Mouse (Mus musculus): ENCODE results near the gene Tbc1d10c. TPM values are rescaled to one million over a fixed set of nuclear protein-coding genes. Genes with fewer than 3 reads are reported as not detected.
"Not testable (repeated sequence)": the region's sequence is repeated elsewhere in the genome, so short reads cannot be mapped to it uniquely, and the experiment has no call there.

The Tbc1d10c gene
- total and polyA plus RNA-seq, 3 experiments: 12.8 to 36.0 (median 21.9) TPM

GRCm38 (mm10) chr19:4139446-4139845 is 51.6 kb downstream of the Tbc1d10c start, which contains the start of gene Gpr152:
Gpr152 (plus strand) TSS chr19:4139787.
- no peaks in the 10 kb centered on the region for H3K9me3 ChIP-seq (replicated peaks)
- no peak for ATAC-seq (ENCODE audit: extremely low read depth, insufficient number of reproducible peaks, low FRiP score, poor library complexity, severe bottlenecking)
- peaks cover 59% of the 10 kb centered on the region for H3K27me3 ChIP-seq (ENCODE audit: insufficient read depth, low read length)
- TF ChIP-seq GATA2 (IDR thresholded peaks at IDR 0.05; ENCODE audit: borderline replicate concordance, low read depth, low read length) (no peak), POLR2AphosphoS5 (IDR thresholded peaks at IDR 0.05; ENCODE audit: insufficient replicate concordance, low read depth, low read length) (no peak), GATA1 (IDR thresholded peaks at IDR 0.05; ENCODE audit: borderline replicate concordance, low read length) (no peak), CTCF (IDR thresholded peaks at IDR 0.05; ENCODE audit: low read depth, low read length) (no peak), TAL1 (conservative IDR thresholded peaks at IDR 0.05; ENCODE audit: low read depth, low read length) (no peak)
- no peak within 1 kb of the TSS for H3K4me3 ChIP-seq (ENCODE audit: low read depth, low read length)
- peaks cover 16% of the 10 kb centered on the region for H3K4me1 ChIP-seq (ENCODE audit: insufficient read depth, low read depth, low read length)
- DNase-seq (ENCODE audit: low spot score): no peak
- H3K36me3 ChIP-seq (replicated peaks): no peaks in the 10 kb centered on the region

GRCm38 (mm10) chr19:4137913-4138312 is 53.2 kb downstream of the Tbc1d10c start:
- no peak overlapping the region for H3K4me3 ChIP-seq (ENCODE audit: low read depth, low read length)
- H3K27me3 ChIP-seq (ENCODE audit: insufficient read depth, low read length): peaks cover 45% of the 10 kb centered on the region
- DNase-seq (ENCODE audit: low spot score): no peak
- H3K36me3 ChIP-seq (replicated peaks): peaks cover 4% of the 10 kb centered on the region
- no peaks in the 10 kb centered on the region for H3K9me3 ChIP-seq (replicated peaks)
- TF ChIP-seq TAL1 (conservative IDR thresholded peaks at IDR 0.05; ENCODE audit: low read depth, low read length): no peak
- TF ChIP-seq CTCF (IDR thresholded peaks at IDR 0.05; ENCODE audit: low read depth, low read length): no peak
- no peak for TF ChIP-seq POLR2AphosphoS5 (IDR thresholded peaks at IDR 0.05; ENCODE audit: insufficient replicate concordance, low read depth, low read length)
- no peak for TF ChIP-seq GATA2 (IDR thresholded peaks at IDR 0.05; ENCODE audit: borderline replicate concordance, low read depth, low read length)
- TF ChIP-seq GATA1 (IDR thresholded peaks at IDR 0.05; ENCODE audit: borderline replicate concordance, low read length): no peak
- no peak for ATAC-seq (ENCODE audit: extremely low read depth, insufficient number of reproducible peaks, low FRiP score, poor library complexity, severe bottlenecking)
- H3K4me1 ChIP-seq (ENCODE audit: insufficient read depth, low read depth, low read length): peaks cover 16% of the 10 kb centered on the region

GRCm38 (mm10) chr19:4136463-4136862 is 54.6 kb downstream of the Tbc1d10c start:
- no peak for DNase-seq (ENCODE audit: low spot score)
- TF ChIP-seq CTCF (IDR thresholded peaks at IDR 0.05; ENCODE audit: low read depth, low read length) (no peak), GATA1 (IDR thresholded peaks at IDR 0.05; ENCODE audit: borderline replicate concordance, low read length) (no peak), GATA2 (IDR thresholded peaks at IDR 0.05; ENCODE audit: borderline replicate concordance, low read depth, low read length) (no peak)

GRCm38 (mm10) chr19:4135963-4136345 is 55.1 kb downstream of the Tbc1d10c start:
- H3K36me3 ChIP-seq (replicated peaks): peaks cover 24% of the 10 kb centered on the region
- H3K9me3 ChIP-seq (replicated peaks); DNase-seq (ENCODE audit: low spot score); ATAC-seq (ENCODE audit: extremely low read depth, insufficient number of reproducible peaks, low FRiP score, poor library complexity, severe bottlenecking); H3K4me3 ChIP-seq (ENCODE audit: low read depth, low read length): not testable (repeated sequence)
- H3K4me1 ChIP-seq (ENCODE audit: insufficient read depth, low read depth, low read length): peaks cover 16% of the 10 kb centered on the region
- peaks cover 32% of the 10 kb centered on the region for H3K27me3 ChIP-seq (ENCODE audit: insufficient read depth, low read length)

More at GRCm38 (mm10) chr19:4136463-4136862, 54.6 kb downstream of the Tbc1d10c start:
- Histone ChIP-seq H3K4me3 (ENCODE audit: low read depth, low read length) (no peak overlapping the region), H3K9me3 (replicated peaks) (no peaks in the 10 kb centered on the region), H3K27me3 (ENCODE audit: insufficient read depth, low read length) (peaks cover 36% of the 10 kb centered on the region), H3K4me1 (ENCODE audit: insufficient read depth, low read depth, low read length) (peaks cover 11% of the 10 kb centered on the region), H3K36me3 (replicated peaks) (peaks cover 19% of the 10 kb centered on the region)
- no peak for ATAC-seq (ENCODE audit: extremely low read depth, insufficient number of reproducible peaks, low FRiP score, poor library complexity, severe bottlenecking)

GRCm38 (mm10) chr19:4135229-4135962 is 55.7 kb downstream of the Tbc1d10c start:
- H3K9me3 ChIP-seq (replicated peaks); DNase-seq (ENCODE audit: low spot score); H3K4me3 ChIP-seq (ENCODE audit: low read depth, low read length); ATAC-seq (ENCODE audit: extremely low read depth, insufficient number of reproducible peaks, low FRiP score, poor library complexity, severe bottlenecking): not testable (repeated sequence)
- H3K36me3 ChIP-seq (replicated peaks): peaks cover 29% of the 10 kb centered on the region
- H3K4me1 ChIP-seq (ENCODE audit: insufficient read depth, low read depth, low read length): peaks cover 21% of the 10 kb centered on the region
- peaks cover 27% of the 10 kb centered on the region for H3K27me3 ChIP-seq (ENCODE audit: insufficient read depth, low read length)

GRCm38 (mm10) chr19:4134354-4134753 is 56.7 kb downstream of the Tbc1d10c start:
- peaks cover 21% of the 10 kb centered on the region for H3K4me1 ChIP-seq (ENCODE audit: insufficient read depth, low read depth, low read length)
- peaks cover 16% of the 10 kb centered on the region for H3K27me3 ChIP-seq (ENCODE audit: insufficient read depth, low read length)
- no peak for TF ChIP-seq POLR2AphosphoS5 (IDR thresholded peaks at IDR 0.05; ENCODE audit: insufficient replicate concordance, low read depth, low read length)
- no peak for TF ChIP-seq GATA1 (IDR thresholded peaks at IDR 0.05; ENCODE audit: borderline replicate concordance, low read length)
- no peak for TF ChIP-seq CTCF (IDR thresholded peaks at IDR 0.05; ENCODE audit: low read depth, low read length)
- no peak for TF ChIP-seq TAL1 (conservative IDR thresholded peaks at IDR 0.05; ENCODE audit: low read depth, low read length)
- no peak for TF ChIP-seq GATA2 (IDR thresholded peaks at IDR 0.05; ENCODE audit: borderline replicate concordance, low read depth, low read length)
- H3K9me3 ChIP-seq (replicated peaks): no peaks in the 10 kb centered on the region
- H3K4me3 ChIP-seq (ENCODE audit: low read depth, low read length): no peak overlapping the region
- DNase-seq (ENCODE audit: low spot score): no peak
- no peak for ATAC-seq (ENCODE audit: extremely low read depth, insufficient number of reproducible peaks, low FRiP score, poor library complexity, severe bottlenecking)
- peaks cover 40% of the 10 kb centered on the region for H3K36me3 ChIP-seq (replicated peaks)

Other genes with a start within 250 kb of the Tbc1d10c start
Only the 20 nearest of the 31 such genes appear.
- gene Gstp2, start 145.3 kb downstream of the Tbc1d10c start, total RNA-seq (2014; fragmentation: Nextera tagmentation): 29.9 TPM in 1 of 2 replicates, not detected in the other
- not detected in 2 replicates for gene Gstp2, start 145.3 kb downstream of the Tbc1d10c start, total RNA-seq (2017)
- gene Gstp2, start 145.3 kb downstream of the Tbc1d10c start, polyA plus RNA-seq (2012): 0.28 TPM in 1 of 2 replicates, not detected in the other
- 38.1 and 40.8 TPM in 2 replicates for gene Gstp3, start 131.7 kb downstream of the Tbc1d10c start, total RNA-seq (2014; fragmentation: Nextera tagmentation)
- 21.0 and 24.6 TPM in 2 replicates for gene Gstp3, start 131.7 kb downstream of the Tbc1d10c start, total RNA-seq (2017)
- 5.6 and 9.3 TPM in 2 replicates for gene Gstp3, start 131.7 kb downstream of the Tbc1d10c start, polyA plus RNA-seq (2012)
- not detected in 2 replicates for gene Cabp2, start 109.7 kb downstream of the Tbc1d10c start, total RNA-seq (2014; fragmentation: Nextera tagmentation)
- not detected in 2 replicates for gene Cabp2, start 109.7 kb downstream of the Tbc1d10c start, total RNA-seq (2017)
- not detected in 2 replicates for gene Cabp2, start 109.7 kb downstream of the Tbc1d10c start, polyA plus RNA-seq (2012)
- 36.6 and 40.9 TPM in 2 replicates for gene Cdk2ap2, start 94.1 kb downstream of the Tbc1d10c start, total RNA-seq (2014; fragmentation: Nextera tagmentation)
- 25.4 and 30.7 TPM in 2 replicates for gene Cdk2ap2, start 94.1 kb downstream of the Tbc1d10c start, total RNA-seq (2017)
- 59.9 and 60.2 TPM in 2 replicates for gene Cdk2ap2, start 94.1 kb downstream of the Tbc1d10c start, polyA plus RNA-seq (2012)
- 22.2 and 29.9 TPM in 2 replicates for gene Pitpnm1, start 91.3 kb downstream of the Tbc1d10c start, total RNA-seq (2014; fragmentation: Nextera tagmentation)
- gene Pitpnm1, start 91.3 kb downstream of the Tbc1d10c start, total RNA-seq (2017): 12.9 and 17.8 TPM in 2 replicates
- 48.7 and 61.2 TPM in 2 replicates for gene Pitpnm1, start 91.3 kb downstream of the Tbc1d10c start, polyA plus RNA-seq (2012)
- gene Aip, start 65.4 kb downstream of the Tbc1d10c start, total RNA-seq (2014; fragmentation: Nextera tagmentation): 36.8 and 39.9 TPM in 2 replicates
- gene Aip, start 65.4 kb downstream of the Tbc1d10c start, total RNA-seq (2017): 22.3 and 23.9 TPM in 2 replicates
- 86.6 and 92.9 TPM in 2 replicates for gene Aip, start 65.4 kb downstream of the Tbc1d10c start, polyA plus RNA-seq (2012)
- gene Gpr152, start 51.5 kb downstream of the Tbc1d10c start, total RNA-seq (2014; fragmentation: Nextera tagmentation): not detected in 2 replicates
- gene Gpr152, start 51.5 kb downstream of the Tbc1d10c start, total RNA-seq (2017): 0.11 TPM in 1 of 2 replicates, not detected in the other
- not detected in 2 replicates for gene Gpr152, start 51.5 kb downstream of the Tbc1d10c start, polyA plus RNA-seq (2012)
- 0.75 TPM in 1 of 2 replicates, not detected in the other for gene Cabp4, start 47.3 kb downstream of the Tbc1d10c start, total RNA-seq (2014; fragmentation: Nextera tagmentation)
- 0.11 TPM in 1 of 2 replicates, not detected in the other for gene Cabp4, start 47.3 kb downstream of the Tbc1d10c start, total RNA-seq (2017)
- 0.03 TPM in 1 of 2 replicates, not detected in the other for gene Cabp4, start 47.3 kb downstream of the Tbc1d10c start, polyA plus RNA-seq (2012)
- gene Coro1b, start 42.7 kb downstream of the Tbc1d10c start, total RNA-seq (2014; fragmentation: Nextera tagmentation): 325 and 345 TPM in 2 replicates
- 157 and 189 TPM in 2 replicates for gene Coro1b, start 42.7 kb downstream of the Tbc1d10c start, total RNA-seq (2017)
- 134 and 177 TPM in 2 replicates for gene Coro1b, start 42.7 kb downstream of the Tbc1d10c start, polyA plus RNA-seq (2012)
- gene Ptprcap, start 37.7 kb downstream of the Tbc1d10c start, total RNA-seq (2014; fragmentation: Nextera tagmentation): 88.5 and 107 TPM in 2 replicates
- gene Ptprcap, start 37.7 kb downstream of the Tbc1d10c start, total RNA-seq (2017): 34.6 and 52.7 TPM in 2 replicates
- 261 and 272 TPM in 2 replicates for gene Ptprcap, start 37.7 kb downstream of the Tbc1d10c start, polyA plus RNA-seq (2012)
- 23.1 and 31.5 TPM in 2 replicates for gene Rps6kb2, start 27.9 kb downstream of the Tbc1d10c start, total RNA-seq (2014; fragmentation: Nextera tagmentation)
- gene Rps6kb2, start 27.9 kb downstream of the Tbc1d10c start, total RNA-seq (2017): 16.1 and 23.6 TPM in 2 replicates
- gene Rps6kb2, start 27.9 kb downstream of the Tbc1d10c start, polyA plus RNA-seq (2012): 73.4 and 78.6 TPM in 2 replicates
- gene Carns1, start 15.8 kb downstream of the Tbc1d10c start, total RNA-seq (2014; fragmentation: Nextera tagmentation): 1.2 and 3.2 TPM in 2 replicates
- 0.17 and 0.55 TPM in 2 replicates for gene Carns1, start 15.8 kb downstream of the Tbc1d10c start, total RNA-seq (2017)
- gene Carns1, start 15.8 kb downstream of the Tbc1d10c start, polyA plus RNA-seq (2012): 0.37 and 0.48 TPM in 2 replicates
- gene Ppp1ca, start 781 bp upstream of the Tbc1d10c start, total RNA-seq (2014; fragmentation: Nextera tagmentation): 270 and 304 TPM in 2 replicates
- 565 and 679 TPM in 2 replicates for gene Ppp1ca, start 781 bp upstream of the Tbc1d10c start, total RNA-seq (2017)
- gene Ppp1ca, start 781 bp upstream of the Tbc1d10c start, polyA plus RNA-seq (2012): 547 and 673 TPM in 2 replicates
- 61.9 and 93.9 TPM in 2 replicates for gene Rad9a, start 10.4 kb upstream of the Tbc1d10c start, total RNA-seq (2014; fragmentation: Nextera tagmentation)
- gene Rad9a, start 10.4 kb upstream of the Tbc1d10c start, total RNA-seq (2017): 27.5 and 29.2 TPM in 2 replicates
- 31.3 and 33.6 TPM in 2 replicates for gene Rad9a, start 10.4 kb upstream of the Tbc1d10c start, polyA plus RNA-seq (2012)
- not detected in 2 replicates for gene Clcf1, start 23.0 kb upstream of the Tbc1d10c start, total RNA-seq (2014; fragmentation: Nextera tagmentation)
- 0.06 and 0.27 TPM in 2 replicates for gene Clcf1, start 23.0 kb upstream of the Tbc1d10c start, total RNA-seq (2017)
- gene Clcf1, start 23.0 kb upstream of the Tbc1d10c start, polyA plus RNA-seq (2012): not detected in 2 replicates
- not detected in 2 replicates for gene AC109138.7, start 23.1 kb upstream of the Tbc1d10c start, total RNA-seq (2014; fragmentation: Nextera tagmentation)
- not detected in 2 replicates for gene AC109138.7, start 23.1 kb upstream of the Tbc1d10c start, total RNA-seq (2017)
- 35.4 TPM in 1 of 2 replicates, not detected in the other for gene AC109138.7, start 23.1 kb upstream of the Tbc1d10c start, polyA plus RNA-seq (2012)
- gene Pold4, start 40.6 kb upstream of the Tbc1d10c start, total RNA-seq (2014; fragmentation: Nextera tagmentation): 98.6 and 104 TPM in 2 replicates
- gene Pold4, start 40.6 kb upstream of the Tbc1d10c start, total RNA-seq (2017): 66.2 and 89.1 TPM in 2 replicates
- gene Pold4, start 40.6 kb upstream of the Tbc1d10c start, polyA plus RNA-seq (2012): 26.4 and 37.1 TPM in 2 replicates
- gene Ssh3, start 77.9 kb upstream of the Tbc1d10c start, total RNA-seq (2014; fragmentation: Nextera tagmentation): 1.9 and 2.3 TPM in 2 replicates
- gene Ssh3, start 77.9 kb upstream of the Tbc1d10c start, total RNA-seq (2017): 5.8 and 8.9 TPM in 2 replicates
- gene Ssh3, start 77.9 kb upstream of the Tbc1d10c start, polyA plus RNA-seq (2012): 0.30 and 0.32 TPM in 2 replicates
- 3.0 and 5.9 TPM in 2 replicates for gene Ankrd13d, start 91.9 kb upstream of the Tbc1d10c start, total RNA-seq (2014; fragmentation: Nextera tagmentation)
- 2.3 and 3.4 TPM in 2 replicates for gene Ankrd13d, start 91.9 kb upstream of the Tbc1d10c start, total RNA-seq (2017)
- gene Ankrd13d, start 91.9 kb upstream of the Tbc1d10c start, polyA plus RNA-seq (2012): 0.95 and 1.1 TPM in 2 replicates
- gene Grk2, start 114.9 kb upstream of the Tbc1d10c start, total RNA-seq (2014; fragmentation: Nextera tagmentation): 141 and 149 TPM in 2 replicates
- 225 and 341 TPM in 2 replicates for gene Grk2, start 114.9 kb upstream of the Tbc1d10c start, total RNA-seq (2017)
- gene Grk2, start 114.9 kb upstream of the Tbc1d10c start, polyA plus RNA-seq (2012): 335 and 342 TPM in 2 replicates

Data from G1E (cell line).